In the genomic region with DNA sequence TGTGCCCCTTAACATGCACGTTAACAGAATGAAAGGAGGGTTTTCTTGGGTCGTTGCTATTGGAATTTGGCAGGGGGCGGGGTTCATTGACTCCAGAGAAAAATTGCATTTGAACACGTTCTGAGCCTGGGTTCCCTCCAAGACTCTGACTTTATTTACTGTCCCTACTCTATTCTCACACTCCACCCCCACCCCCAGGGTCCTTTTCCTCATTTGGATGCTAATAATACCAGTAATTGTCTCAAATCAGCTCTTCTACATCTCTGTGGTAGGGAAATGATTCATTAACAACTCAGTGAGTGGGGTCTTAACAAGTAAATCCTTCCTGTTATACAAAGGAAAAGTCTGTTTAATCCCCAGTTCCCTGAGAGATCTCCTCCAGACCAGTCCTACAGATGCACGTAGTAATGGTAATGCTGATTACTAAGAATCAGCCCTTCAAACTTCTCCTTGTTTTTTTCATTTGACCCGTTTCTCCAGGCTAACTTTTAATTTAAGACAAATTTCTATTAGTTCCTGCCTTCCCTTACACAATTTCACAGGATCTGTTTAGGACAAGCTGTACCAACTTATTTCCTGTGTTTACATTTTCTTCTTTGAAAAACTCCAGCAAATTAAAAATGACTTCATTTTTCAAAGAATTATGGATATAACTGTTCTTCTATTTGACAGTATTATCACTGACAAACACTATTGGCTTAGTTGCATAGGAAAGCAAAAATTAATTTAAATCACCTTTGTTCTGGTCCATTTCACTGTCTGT, we compare ENCODE assay signal across 29 mouse cellular contexts. TPM values are rescaled to one million over a fixed set of nuclear protein-coding genes. Genes with fewer than 3 reads are reported as not detected.
A peak's percentile ranks its signal among the peaks of the same experiment; 100 is the strongest.
DNase-seq lines count a peak whose midpoint lies in the region; ATAC-seq and TF ChIP-seq lines count a peak whose summit lies in the region.
"Had no signal": no experiment of that assay in that cellular context is flagged by ENCODE, and none has a peak within 500 bp of the region (broad histone marks: within the 10 kb centered on the region; RNA-seq: fewer than 3 reads in every experiment).

No protein-coding gene starts in this region.

- H3K27me3 ChIP-seq in embryonic facial prominence, embryonic 11.5 days (ENCODE audit: control insufficient read depth, insufficient read depth, low read length), result no peaks in the 10 kb centered on the region
- no peaks in the 10 kb centered on the region for H3K27me3 ChIP-seq in embryonic facial prominence, embryonic 10.5 days (replicated peaks; ENCODE audit: low read depth, poor library complexity, severe bottlenecking)
- no peaks in the 10 kb centered on the region for H3K27me3 ChIP-seq in liver, adult 2 months (ENCODE audit: control insufficient read depth, insufficient read depth, low read length)
- H3K27me3 ChIP-seq: embryonic facial prominence, embryonic 13.5 days; heart, embryonic 15.5 days; hindbrain, embryonic 13.5 days; limb, embryonic 15.5 days; neural tube, embryonic 13.5 days had no signal

- WGBS in embryonic facial prominence, embryonic 11.5 days, result 21% methylated on average over 6 of the region's 6 CpGs
- 20% methylated on average over 6 of the region's 6 CpGs for WGBS in embryonic facial prominence, embryonic 10.5 days
- 58% methylated on average over 6 of the region's 6 CpGs for WGBS in liver, adult 2 months

- no peak overlapping the region for H3K27ac ChIP-seq in embryonic facial prominence, embryonic 11.5 days (replicated peaks; ENCODE audit: low read depth, low read length)
- H3K27ac ChIP-seq in embryonic facial prominence, embryonic 10.5 days (replicated peaks), result no peak overlapping the region
- H3K27ac ChIP-seq in liver, adult 2 months (replicated peaks; ENCODE audit: insufficient read depth, low read depth, low read length), result no peak overlapping the region
- H3K27ac ChIP-seq: embryonic facial prominence, embryonic 13.5 days; forebrain, embryonic 12.5 days; heart, embryonic 10.5 days; heart, embryonic 15.5 days; hindbrain, embryonic 13.5 days; kidney, postnatal 0 days; limb, embryonic 10.5 days; limb, embryonic 15.5 days; midbrain, embryonic 10.5 days; neural tube, embryonic 13.5 days; stomach, postnatal 0 days had no signal

- no peak overlapping the region for H3K4me2 ChIP-seq in embryonic facial prominence, embryonic 11.5 days (ENCODE audit: low read depth, low read length)
- H3K4me2 ChIP-seq: embryonic facial prominence, embryonic 13.5 days; forebrain, embryonic 12.5 days; heart, embryonic 15.5 days; hindbrain, embryonic 13.5 days; limb, embryonic 15.5 days; neural tube, embryonic 13.5 days had no signal

- ATAC-seq in embryonic facial prominence, embryonic 11.5 days (replicated peaks; ENCODE audit: insufficient number of reproducible peaks, low FRiP score, low TSS enrichment, low read depth), result no peak
- ATAC-seq: intestine, embryonic 16.5 days had no signal

- no peaks in the 10 kb centered on the region for H3K4me1 ChIP-seq in embryonic facial prominence, embryonic 11.5 days (ENCODE audit: control insufficient read depth, insufficient read depth, low read length)
- peaks cover 6% of the 10 kb centered on the region for H3K4me1 ChIP-seq in embryonic facial prominence, embryonic 10.5 days
- H3K4me1 ChIP-seq in liver, adult 2 months (ENCODE audit: control insufficient read depth, insufficient read depth, low read length), result no peaks in the 10 kb centered on the region
- H3K4me1 ChIP-seq: embryonic facial prominence, embryonic 13.5 days; heart, embryonic 10.5 days; heart, embryonic 15.5 days; limb, embryonic 15.5 days had no signal

- H3K4me3 ChIP-seq in embryonic facial prominence, embryonic 11.5 days (ENCODE audit: low read depth, low read length), result no peak overlapping the region
- H3K4me3 ChIP-seq in embryonic facial prominence, embryonic 10.5 days, result no peak overlapping the region
- no peak overlapping the region for H3K4me3 ChIP-seq in liver, adult 2 months (ENCODE audit: insufficient read depth, low read depth, low read length)
- H3K4me3 ChIP-seq: embryonic facial prominence, embryonic 13.5 days; forebrain, embryonic 12.5 days; heart, embryonic 10.5 days; heart, embryonic 15.5 days; hindbrain, embryonic 13.5 days; limb, embryonic 10.5 days; limb, embryonic 15.5 days; midbrain, embryonic 10.5 days; neural tube, embryonic 13.5 days had no signal

- DNase-seq in embryonic facial prominence, embryonic 11.5 days (ENCODE audit: low spot score), result peak; percentile 5
- DNase-seq in embryonic facial prominence, embryonic 10.5 days (ENCODE audit: low spot score), result no peak
- DNase-seq in liver, adult 2 months (ENCODE audit: extremely low read depth, low read depth, low spot score), result peak; percentile 4
- DNase-seq in liver, result no peak
- peak; percentile 83 for DNase-seq in ES-CJ7 (ENCODE audit: low read depth, low spot score)
- peak; percentile 47 for DNase-seq in brain, embryonic 14.5 days (ENCODE audit: low read depth)
- DNase-seq in cerebellum, postnatal 4 days (ENCODE audit: low spot score in 2 of 2), result no peak
- DNase-seq: adrenal gland, postnatal 25 days; cerebellum, adult 18-20 months; cerebellum, postnatal 10 days; gastrocnemius, postnatal 14 days; kidney, adult 8-10 months; layer of hippocampus, adult 9-11 months; lung, postnatal 14 days; right cerebral cortex, postnatal 4 days; thymus, adult 18-20 months; thymus, postnatal 25 days had no signal

- TF ChIP-seq CTCF in liver, adult 2 months (IDR thresholded peaks at IDR 0.05; ENCODE audit: low read depth, low read length), result no peak
- no peak for TF ChIP-seq CTCF in brain, embryonic 14.5 days (IDR thresholded peaks at IDR 0.05; ENCODE audit: borderline replicate concordance, extremely low read depth, insufficient read depth, insufficient read length)

- no peaks in the 10 kb centered on the region for H3K36me3 ChIP-seq in embryonic facial prominence, embryonic 11.5 days (replicated peaks; ENCODE audit: control insufficient read depth, insufficient read depth, low read depth, low read length)
- H3K36me3 ChIP-seq in embryonic facial prominence, embryonic 10.5 days (replicated peaks), result no peaks in the 10 kb centered on the region
- no peaks in the 10 kb centered on the region for H3K36me3 ChIP-seq in liver, adult 2 months (ENCODE audit: control insufficient read depth, insufficient read depth, low read length)
- H3K36me3 ChIP-seq: embryonic facial prominence, embryonic 13.5 days; forebrain, embryonic 12.5 days; heart, embryonic 10.5 days; heart, embryonic 15.5 days; hindbrain, embryonic 13.5 days; limb, embryonic 10.5 days; limb, embryonic 15.5 days; midbrain, embryonic 10.5 days; neural tube, embryonic 13.5 days had no signal

- no peak for TF ChIP-seq POLR2A in liver, adult 2 months (IDR thresholded peaks at IDR 0.05; ENCODE audit: extremely low read depth, insufficient read depth, low read length)
- no peak for TF ChIP-seq POLR2A in brain, embryonic 14.5 days (IDR thresholded peaks at IDR 0.05; ENCODE audit: borderline replicate concordance, extremely low read depth, insufficient read depth, insufficient read length, poor library complexity, severe bottlenecking)

- no peaks in the 10 kb centered on the region for H3K79me2 ChIP-seq in liver, adult 2 months (ENCODE audit: control insufficient read depth, insufficient read depth, low read length)

- no peak overlapping the region for H3K9ac ChIP-seq in embryonic facial prominence, embryonic 11.5 days (replicated peaks; ENCODE audit: low read length)
- H3K9ac ChIP-seq in liver, adult 2 months (ENCODE audit: low read depth, low read length), result no peak overlapping the region
- H3K9ac ChIP-seq: embryonic facial prominence, embryonic 13.5 days; forebrain, embryonic 12.5 days; heart, embryonic 15.5 days; hindbrain, embryonic 13.5 days; limb, embryonic 15.5 days; neural tube, embryonic 13.5 days had no signal

- H3K9me3 ChIP-seq in embryonic facial prominence, embryonic 11.5 days (replicated peaks; ENCODE audit: control insufficient read depth, low read length), result no peaks in the 10 kb centered on the region
- no peaks in the 10 kb centered on the region for H3K9me3 ChIP-seq in embryonic facial prominence, embryonic 10.5 days
- H3K9me3 ChIP-seq: embryonic facial prominence, embryonic 13.5 days; forebrain, embryonic 12.5 days; heart, embryonic 10.5 days; heart, embryonic 15.5 days; hindbrain, embryonic 13.5 days; limb, embryonic 10.5 days; limb, embryonic 15.5 days; midbrain, embryonic 10.5 days; neural tube, embryonic 13.5 days had no signal

RNA-seq across cellular contexts. Expression of a gene that starts 33.4 kb away (rescaled TPM):
- polyA plus RNA-seq in embryonic facial prominence, embryonic 11.5 days (2014; fragmentation: Nextera tagmentation; extraction: Ambion mirVana), result 6.4 and 7.7 TPM in 2 replicates
- polyA plus RNA-seq in embryonic facial prominence, embryonic 10.5 days (2016; fragmentation: Nextera tagmentation; extraction: Ambion mirVana), result 3.4 and 3.8 TPM in 2 replicates
- 12.2 and 14.3 TPM in 2 replicates for total RNA-seq in liver, adult 2 months (2014; rRNA removed)
- polyA plus RNA-seq in liver, adult 2 months (2012; rRNA removed), result 5.4 TPM in 2 replicates
- 19.7 and 30.9 TPM in 2 replicates for polyA plus RNA-seq in brain, embryonic 14.5 days (2012; rRNA removed)

Comparison
In these comparisons a context has a peak if more than half of its experiments do, and no peak if none do; other contexts are left out.
1. DNase-seq: peak in embryonic facial prominence, embryonic 11.5 days (single experiment), liver, adult 2 months (single experiment), ES-CJ7 (single experiment) and brain, embryonic 14.5 days (single experiment); none in embryonic facial prominence, embryonic 10.5 days (single experiment), liver (single experiment) and cerebellum, postnatal 4 days (0 of 2).